Mouse (Mus musculus) left cerebral cortex, postnatal 10 days (tissue): ENCODE results near the gene Tyro3. TPM values are rescaled to one million over a fixed set of nuclear protein-coding genes. Genes with fewer than 3 reads are reported as not detected.

Experiments
- DNase-seq, 2 experiments: peaks; one replicate each; pipeline ENCODE4 v3.0.0; 2021 to 2022; ENCODE audit warnings: low spot score in 2 of 2, mixed read lengths in 1 of 2; ENCODE audit errors: extremely low spot score in 1 of 2
- intact Hi-C: fragments of 180-260 bp; cut with DNase I; formaldehyde crosslinking; loops from one replicate; pipeline ENCODE4 v1.15.1; 2025
- total RNA-seq, 2 experiments: library from RNA; stranded (reverse); gene quantifications; 2 replicates each; pipeline ENCODE4 v1.2.3; 2021

Gene Tyro3
- total RNA-seq, result 10 to 100 TPM; 73.3 to 74.1 TPM

DNA sequence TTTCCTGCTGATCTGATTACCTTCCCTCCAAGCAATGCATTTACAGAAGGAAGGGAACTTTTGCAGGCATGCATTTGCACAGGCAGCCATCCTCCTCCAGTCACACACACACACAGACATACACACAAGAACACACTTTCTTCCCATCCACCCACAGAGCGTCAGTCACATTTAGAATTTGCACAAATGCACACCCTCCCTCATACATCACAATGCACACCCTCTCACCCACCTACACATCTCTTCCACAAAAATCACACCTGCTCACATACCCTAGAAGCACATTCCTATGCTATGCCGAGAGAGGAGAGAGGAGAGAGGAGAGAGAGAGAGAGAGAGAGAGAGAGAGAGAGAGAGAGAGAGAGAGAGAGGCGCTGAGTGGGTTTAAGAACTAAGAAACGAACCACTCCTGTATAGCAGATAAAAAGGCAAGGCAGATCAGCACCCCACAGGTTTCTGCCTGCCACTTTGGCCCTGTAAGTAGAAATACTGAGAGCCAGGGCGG, at the start of gene Tyro3:
Tyro3 (plus strand) TSS at position 455 of the 505 bp plus-strand sequence.
- intact Hi-C loops, result no loop called here
- no peak for DNase-seq

DNA sequence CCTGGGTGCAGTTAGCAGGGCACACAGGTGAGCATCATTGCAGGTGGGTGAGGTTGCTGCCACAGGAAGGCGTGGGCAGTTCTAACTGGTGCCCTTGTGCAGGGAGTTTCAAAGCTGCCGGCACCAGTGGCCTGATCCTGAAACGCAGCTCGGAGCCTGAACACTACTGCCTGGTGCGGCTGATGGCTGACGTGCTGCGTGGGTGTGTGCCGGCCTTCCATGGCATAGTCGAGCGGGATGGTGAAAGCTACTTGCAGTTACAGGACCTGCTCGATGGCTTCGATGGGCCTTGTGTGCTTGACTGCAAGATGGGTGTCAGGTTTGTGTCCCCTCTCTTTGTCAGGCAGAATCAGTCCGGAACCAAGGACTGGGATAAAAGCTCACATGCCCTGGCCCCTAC, 48.3 kb upstream of the Tyro3 start:
- intact Hi-C loops, result no loop called here
- peak in 1 of 2 experiments; percentile 24 for DNase-seq

DNA sequence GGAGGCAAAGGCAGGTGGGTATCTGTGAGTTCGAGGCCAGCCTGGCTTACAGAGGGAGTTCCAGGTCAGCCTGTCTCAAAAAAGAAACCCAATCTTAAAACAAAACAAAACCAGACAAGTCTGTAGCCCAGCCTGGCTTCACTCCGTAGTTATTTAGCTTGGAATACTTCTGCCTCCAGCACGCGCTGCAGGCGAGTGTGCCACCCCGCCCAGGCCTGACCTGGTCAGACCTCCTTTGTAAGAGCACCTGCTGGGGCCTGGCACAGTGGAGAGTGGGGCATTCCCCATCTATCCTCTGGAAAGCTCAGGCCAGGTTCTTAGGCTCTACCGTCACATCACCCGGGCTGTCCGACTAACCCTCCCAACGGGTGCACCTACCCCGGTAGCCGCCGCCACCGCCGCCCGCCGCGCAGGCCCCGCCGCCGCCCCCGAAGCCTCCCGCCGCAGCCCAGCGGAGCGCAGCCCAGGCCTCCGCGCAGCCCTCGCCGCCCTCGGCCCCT, 39.9 kb upstream of the Tyro3 start:
- DNase-seq, result no peak
- intact Hi-C loops, result no loop called here

DNA sequence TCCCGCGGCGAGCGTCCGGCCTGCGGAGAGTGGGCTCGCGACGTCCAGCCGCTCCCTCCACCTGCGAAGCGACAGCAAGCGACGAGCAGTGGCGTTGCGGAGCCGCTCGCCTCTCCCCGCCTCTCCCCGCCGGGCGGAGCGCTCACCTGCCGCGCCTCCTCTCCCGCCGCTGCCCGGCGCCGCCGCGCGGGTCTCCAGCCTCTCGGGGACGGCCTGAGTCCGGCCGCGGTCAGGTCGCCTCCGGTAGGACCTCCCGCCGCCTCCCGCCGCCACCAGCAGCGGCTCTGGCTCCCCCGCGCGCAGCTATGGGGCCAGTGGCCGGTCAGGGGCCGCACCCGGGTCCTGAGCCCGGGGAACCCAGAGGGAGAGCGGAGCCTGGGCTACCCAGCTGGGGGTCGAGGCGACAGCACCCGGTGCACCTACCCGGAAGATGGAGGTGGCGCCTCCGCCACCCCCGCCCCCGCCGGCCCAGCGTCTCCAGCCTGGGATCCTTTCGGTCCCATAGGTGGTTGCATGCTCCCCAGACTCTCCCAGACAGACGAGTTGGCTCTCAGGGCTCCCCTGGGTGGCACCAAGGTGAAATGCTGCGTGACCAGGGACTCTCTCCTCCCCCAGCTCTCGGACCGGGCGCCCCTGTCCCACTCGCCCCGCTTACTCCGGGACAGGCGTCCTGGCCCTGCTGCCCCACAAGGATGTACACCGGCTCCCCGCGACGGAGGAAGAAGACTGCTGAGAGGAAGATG, 39.3 kb upstream of the Tyro3 start:
- intact Hi-C loops, result no loop called here

DNA sequence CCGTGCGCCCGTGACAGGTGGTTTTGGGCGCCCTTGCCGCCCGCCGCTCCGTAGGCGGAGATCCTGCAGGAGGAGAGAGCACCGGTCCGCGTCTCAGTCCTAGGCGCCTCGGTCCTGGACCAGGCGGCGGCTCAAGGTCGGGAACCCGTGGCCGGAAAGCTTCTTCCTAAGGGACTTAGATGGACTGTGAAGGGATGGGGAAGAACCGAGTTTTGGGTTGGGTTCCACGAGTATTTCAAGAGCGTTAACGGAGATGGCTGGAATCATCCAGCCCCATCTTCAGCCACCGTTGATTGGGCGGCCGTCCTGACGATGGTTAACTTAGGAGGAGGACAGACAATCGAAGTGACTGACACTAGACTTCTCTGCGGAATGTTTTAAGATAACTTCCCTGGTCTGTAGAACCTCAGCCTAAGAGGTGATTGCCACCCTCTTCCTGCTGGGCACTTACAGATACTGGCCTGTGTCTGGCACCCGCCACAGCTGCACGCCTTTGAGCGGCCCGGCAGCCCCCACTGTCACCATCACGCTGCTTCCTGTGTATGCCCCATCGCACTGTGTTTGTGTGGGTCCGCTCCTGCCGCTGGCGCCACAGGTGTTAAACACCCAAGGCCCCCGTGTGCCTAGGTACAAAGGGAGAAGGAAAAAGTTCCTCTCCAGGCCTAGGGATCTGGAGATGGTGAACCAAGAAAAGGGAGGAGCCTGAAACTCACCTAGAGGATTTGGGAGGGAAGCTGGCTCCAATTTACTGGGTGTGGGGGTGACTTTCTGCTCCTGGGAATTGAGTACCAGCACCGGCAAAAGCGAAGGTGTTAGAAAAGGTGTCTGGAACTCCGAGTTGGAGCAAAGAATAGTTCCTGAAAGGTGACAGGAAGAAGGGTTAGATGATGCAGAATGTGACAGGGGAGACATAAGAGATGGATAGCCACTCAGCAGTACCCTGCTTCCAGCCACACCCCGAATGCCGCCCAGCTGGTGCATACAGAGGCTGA, 38.4 kb upstream of the Tyro3 start:
- DNase-seq, result no peak
- intact Hi-C loops, result no loop called here

More for the DNA sequence above, 39.3 kb upstream of the Tyro3 start:
- no peak for DNase-seq

DNA sequence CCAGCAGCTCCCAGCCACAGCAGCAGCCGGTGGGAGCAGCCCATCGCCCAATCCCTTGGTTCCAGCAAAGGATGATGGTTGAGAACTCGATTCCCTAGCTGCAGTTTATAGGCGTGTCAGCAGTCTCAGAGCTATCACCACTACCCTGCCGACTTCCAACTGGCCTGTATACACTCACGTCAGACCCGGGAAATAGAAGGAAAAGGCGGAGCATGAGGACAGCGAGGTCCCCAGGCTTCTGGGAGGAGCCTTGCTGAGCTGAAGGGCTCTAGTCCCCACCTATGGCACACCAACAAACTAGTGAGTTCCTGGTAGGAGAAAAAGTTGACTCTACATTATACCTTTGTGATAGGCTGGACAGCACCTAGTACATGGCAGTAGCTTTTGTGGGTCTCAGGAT, 37.3 kb upstream of the Tyro3 start, which contains the start of gene Ltk:
Ltk (minus strand) TSS at position 181 of the 400 bp plus-strand sequence.
- no peak for DNase-seq
- intact Hi-C loops, result no loop called here

DNA sequence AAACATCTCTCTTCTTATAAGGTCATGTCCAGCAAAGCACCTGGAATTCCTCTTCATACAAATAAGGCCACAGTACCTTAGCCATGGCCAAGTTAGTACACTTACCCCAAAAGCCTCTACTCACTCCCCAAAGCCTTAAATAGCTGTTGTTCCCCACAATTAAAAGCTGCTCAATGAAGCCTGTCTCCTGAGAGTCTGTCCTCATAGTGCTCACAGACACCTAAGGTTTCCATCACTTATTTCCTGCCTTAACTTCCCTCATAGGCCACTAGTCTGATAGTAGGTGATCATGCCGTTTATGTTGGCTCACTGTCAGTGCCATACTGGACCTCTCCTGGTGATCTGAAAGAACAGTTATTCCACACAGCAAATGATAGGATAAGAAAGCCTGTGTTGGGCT, 35.3 kb upstream of the Tyro3 start:
- DNase-seq, result no peak
- intact Hi-C loops, result no loop called here

DNA sequence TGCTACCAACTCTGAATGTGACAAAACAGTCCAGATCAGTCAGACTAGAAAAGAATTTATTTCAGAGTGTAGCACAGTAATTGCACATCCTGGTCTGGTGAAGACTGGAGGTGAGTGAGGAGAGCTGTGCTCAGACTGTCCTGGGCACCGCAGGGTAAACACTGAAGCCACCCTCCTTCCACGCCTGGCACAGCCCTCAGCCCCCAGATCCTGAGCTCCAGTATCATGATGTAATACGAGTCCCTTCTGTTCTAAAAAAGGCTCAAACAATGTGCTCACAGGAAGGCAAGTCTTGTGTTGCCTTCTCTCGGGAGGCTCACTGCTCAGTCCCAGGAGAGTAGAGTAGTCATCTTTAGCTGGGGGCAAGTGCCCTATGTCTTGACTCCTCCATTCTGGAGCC, 33.6 kb upstream of the Tyro3 start:
- no peak for DNase-seq
- intact Hi-C loops, result no loop called here

DNA sequence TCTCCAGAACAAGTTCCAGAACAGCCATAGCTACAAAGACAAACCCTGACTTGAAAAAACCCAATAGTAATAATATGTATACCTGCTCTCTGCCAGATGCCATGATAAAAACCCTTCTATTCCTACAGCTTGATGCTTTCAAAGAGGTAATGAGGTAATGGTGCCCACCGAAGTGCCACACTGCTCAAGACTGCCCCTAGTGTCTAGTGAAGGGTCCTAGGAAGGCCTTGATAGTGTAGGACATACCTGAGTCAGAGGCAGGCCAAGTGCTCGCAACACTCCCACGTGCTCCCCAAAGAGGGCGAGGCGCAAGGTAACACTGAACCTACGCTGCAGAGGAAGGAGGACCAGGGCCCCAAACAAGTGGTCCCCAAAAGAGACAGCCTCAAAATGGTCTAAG, 30.3 kb upstream of the Tyro3 start:
- intact Hi-C loops, result no loop called here
- no peak for DNase-seq

DNA sequence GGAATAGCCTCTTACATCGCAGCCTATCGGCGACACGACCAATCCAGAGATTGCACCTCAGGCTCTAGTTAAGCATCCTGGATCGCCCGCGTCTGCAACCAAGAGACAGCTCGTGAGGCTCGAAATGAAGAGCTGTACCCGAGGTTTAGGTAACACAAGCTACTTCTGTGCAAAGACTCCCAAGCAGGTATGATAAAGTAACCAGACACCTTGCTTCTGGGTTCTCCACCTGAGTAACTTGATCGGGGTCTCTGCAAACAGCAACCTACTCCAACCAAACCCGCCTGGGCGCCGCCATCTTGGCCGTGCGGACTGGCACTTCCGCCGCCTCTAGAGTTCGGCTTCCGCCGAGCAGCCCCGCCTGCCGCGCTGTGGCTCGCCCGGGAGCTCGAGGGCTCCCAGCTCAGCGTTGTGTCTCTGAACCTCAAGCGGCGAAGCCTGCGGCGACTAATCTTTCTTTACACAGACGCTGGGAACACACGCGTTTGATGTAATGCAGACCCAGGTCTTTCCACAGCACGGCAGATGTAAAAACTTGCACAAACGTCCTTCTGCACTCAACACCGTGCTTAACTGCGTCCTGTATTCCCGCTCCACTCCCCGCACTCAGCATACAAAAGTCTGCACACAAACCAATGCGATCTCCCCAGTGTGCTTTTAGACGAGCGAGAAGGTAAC, 10.2 kb upstream of the Tyro3 start, which contains the start of gene Rpap1:
Rpap1 (minus strand) TSS at position 332 of the 678 bp plus-strand sequence.
- peak; percentile 82 to 89 for DNase-seq
- intact Hi-C loops, result loop anchor here (10.0 kb wide), 1 partner anchor 147 kb away; no protein-coding TSS in a partner anchor

DNA sequence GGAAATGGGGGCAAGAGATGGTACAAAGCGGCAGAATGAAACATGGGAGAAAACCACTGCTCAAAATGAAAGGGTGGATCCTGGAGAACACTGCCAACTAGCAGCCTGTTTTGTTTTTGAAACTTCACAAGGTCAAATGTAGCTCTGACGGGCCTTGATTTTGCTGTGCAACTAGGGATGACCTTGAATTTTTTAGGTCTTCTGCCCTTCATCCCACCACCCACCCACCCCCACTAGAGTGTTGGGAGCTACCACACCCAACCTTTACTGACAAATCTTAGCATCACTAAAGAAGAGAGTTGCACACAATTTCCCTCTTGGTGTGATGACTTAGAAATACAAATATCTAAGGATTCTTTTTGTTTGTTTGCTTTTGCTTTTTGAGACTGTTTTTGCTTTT, 7.5 kb upstream of the Tyro3 start:
- intact Hi-C loops, result loop anchor here (10.0 kb wide), 1 partner anchor 145 kb away; no protein-coding TSS in a partner anchor
- no peak for DNase-seq

DNA sequence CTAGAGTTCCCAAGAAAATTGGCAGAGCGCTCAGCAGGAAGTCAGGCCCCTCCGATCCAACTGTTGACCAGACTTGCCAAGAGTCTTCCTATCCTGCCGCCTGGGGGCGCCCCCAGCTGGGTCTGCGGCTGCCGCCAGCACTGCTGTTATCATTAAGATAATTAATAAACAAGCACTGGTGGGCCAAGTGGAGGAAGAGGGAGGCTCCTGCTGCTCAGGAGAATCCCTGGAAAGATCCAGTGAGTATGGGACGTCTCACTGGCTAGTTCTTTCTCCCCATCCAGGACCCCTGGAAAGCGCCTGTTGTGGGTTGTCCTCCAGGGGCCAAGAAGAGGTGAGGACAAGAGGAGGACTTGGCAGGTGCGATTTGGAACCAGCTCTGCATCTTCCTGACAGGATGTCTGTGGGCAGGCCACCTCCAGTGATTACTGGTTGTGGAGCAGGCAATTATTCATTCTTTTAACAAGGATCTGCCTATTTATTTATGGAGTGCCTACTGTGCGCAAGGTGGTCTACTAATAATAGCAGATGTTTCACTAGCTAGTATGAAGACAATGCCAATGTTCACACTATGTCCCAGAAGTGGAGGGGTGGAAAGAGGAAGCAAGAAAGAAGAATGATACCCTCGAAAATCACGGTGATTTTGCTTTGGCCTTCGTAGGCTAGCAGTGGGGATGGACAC, 854 bp downstream of the Tyro3 start:
- DNase-seq, result peak in 1 of 2 experiments; percentile 79
- intact Hi-C loops, result no loop called here

DNA sequence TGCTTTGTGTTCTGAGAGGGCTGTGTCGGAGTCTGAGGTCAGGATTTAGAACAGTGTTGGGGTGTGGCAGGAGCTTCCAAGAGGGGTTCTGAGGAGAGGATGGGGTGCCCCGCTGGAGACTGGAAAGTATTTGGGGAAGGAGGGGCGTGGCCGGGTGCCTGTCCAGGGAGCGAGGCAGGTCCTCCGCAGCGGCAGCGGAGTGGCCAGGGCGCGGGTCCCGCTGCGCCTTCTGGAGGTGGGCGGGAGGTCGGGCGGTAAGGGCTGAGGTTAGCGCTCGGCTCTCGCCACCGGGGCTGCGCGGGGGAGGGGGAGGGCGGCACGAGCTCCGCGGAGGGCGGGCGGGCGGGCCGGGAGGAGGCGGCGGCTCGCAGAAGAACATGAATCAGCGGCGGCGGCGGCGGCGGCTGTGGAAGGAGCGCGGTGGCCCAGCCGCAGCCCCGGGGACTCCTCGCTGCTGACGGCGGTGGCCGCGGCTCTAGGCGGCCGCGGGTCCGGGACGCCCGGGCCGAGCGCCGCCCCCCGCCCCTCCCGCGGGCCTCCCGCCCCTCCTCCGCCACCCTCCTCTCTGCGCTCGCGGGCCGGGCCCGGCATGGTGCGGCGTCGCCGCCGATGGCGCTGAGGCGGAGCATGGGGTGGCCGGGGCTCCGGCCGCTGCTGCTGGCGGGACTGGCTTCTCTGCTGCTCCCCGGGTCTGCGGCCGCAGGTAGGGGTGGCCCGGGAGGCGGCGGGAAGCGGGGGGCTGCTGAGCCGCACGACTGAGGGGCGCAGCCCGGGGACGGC, 1.8 kb downstream of the Tyro3 start:
- DNase-seq, result peak in 1 of 2 experiments; percentile 66
- intact Hi-C loops, result no loop called here

DNA sequence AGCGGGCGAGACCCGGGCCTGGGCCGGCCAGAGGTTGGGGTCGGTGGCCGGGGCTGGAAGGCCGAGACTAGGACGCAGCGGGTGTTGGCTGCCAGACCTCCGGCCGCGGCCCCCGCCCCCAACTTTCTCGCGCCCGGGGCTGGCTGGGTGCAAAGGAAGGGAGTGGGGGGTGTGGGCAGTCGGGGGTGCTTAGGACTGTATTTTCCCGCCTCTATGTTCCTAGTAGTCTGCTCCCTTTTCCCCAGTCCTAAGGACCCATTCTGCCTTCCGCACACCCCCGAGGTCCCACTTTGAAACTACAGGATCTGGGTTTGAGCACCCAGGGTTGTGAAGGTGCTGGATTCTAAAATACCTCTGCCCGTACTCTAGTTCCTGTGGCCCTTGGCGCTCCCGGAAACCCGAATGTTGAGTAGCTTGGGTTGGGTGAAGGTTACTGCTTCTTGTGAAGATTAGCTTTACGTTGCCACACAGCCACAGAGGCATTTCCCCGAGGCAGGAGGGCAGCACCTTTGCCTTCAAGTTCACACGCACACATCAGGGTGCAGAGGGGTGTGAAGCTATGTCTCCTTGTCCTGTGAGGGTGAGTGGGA, 2.5 kb downstream of the Tyro3 start:
- intact Hi-C loops, result no loop called here
- DNase-seq, result no peak

DNA sequence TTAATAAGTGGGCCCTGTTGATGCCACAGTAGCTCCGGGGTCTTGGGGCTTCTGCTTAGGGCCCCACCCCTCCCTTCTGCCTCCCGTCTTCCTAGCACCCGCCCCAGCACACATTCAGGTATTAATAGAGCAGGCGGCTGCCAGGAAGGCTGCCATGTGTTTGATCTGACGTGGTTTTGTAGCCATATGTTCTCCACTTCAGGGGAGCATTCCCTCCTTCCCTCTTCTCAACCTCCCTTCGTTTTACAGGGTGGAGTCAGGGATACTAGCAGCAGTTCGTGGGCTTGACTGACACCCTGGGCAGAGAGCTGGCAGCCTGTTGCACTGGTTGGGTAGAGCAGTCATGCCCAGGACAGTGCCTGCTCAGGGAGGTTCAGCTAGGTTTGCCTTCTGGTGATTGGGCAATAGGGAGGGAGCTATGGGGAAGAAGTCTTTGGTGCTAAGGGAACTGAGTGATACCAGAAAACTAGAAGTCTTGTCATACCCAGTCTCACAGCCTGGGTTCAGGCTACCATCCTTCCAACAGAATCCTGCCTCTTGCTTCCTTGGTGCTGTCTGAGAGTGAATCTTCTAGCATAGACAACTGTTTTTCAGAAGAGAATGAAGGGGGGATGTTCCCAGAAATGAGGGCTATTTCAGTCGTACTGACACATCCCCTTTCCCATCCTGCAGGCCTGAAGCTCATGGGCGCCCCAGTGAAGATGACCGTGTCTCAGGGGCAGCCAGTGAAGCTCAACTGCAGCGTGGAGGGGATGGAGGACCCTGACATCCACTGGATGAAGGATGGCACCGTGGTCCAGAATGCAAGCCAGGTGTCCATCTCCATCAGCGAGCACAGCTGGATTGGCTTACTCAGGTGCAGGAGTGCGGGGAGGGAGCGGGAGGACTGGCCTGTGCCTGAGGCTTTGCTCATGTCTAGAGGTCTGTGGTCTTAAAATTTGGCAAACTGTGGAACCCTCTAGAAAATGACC, 3.6 kb downstream of the Tyro3 start:
- intact Hi-C loops, result no loop called here
- no peak for DNase-seq
